Mouse (Mus musculus): ENCODE results near the gene Robo1.

- TF ChIP-seq CTCF (IDR thresholded peaks at IDR 0.05; ENCODE audit: low read depth, low read length) (no peak), GATA1 (IDR thresholded peaks at IDR 0.05; ENCODE audit: borderline replicate concordance, low read length) (no peak), GATA2 (IDR thresholded peaks at IDR 0.05; ENCODE audit: borderline replicate concordance, low read depth, low read length) (no peak), TAL1 (conservative IDR thresholded peaks at IDR 0.05; ENCODE audit: low read depth, low read length) (no peak), POLR2AphosphoS5 (IDR thresholded peaks at IDR 0.05; ENCODE audit: insufficient replicate concordance, low read depth, low read length) (no peak)
Observed at GRCm38 (mm10) chr16:72615360-72615759, 307.3 kb downstream of the Robo1 start.
